Mouse (Mus musculus) CD4-positive, CD25-positive, alpha-beta regulatory T cell, adult 4 months (primary cell): ENCODE measurements around the gene Rsbn1l. TPM values are rescaled to one million over a fixed set of nuclear protein-coding genes. Genes with fewer than 3 reads are reported as not detected.

ENCODE experiments used
- ATAC-seq: one replicate; pipeline ENCODE4 v1.8.0; 2017
- polyA plus RNA-seq, 2 experiments: library from polyadenylated mRNA; unstranded; fragments of 100-300 nt; shearing (Covaris generic); gene quantifications; one replicate each; pipeline ENCODE4 v1.2.1; 2017

The Rsbn1l gene
- polyA plus RNA-seq, 2 experiments from 2014 or later = 32.6 to 42.7 TPM

DNA sequence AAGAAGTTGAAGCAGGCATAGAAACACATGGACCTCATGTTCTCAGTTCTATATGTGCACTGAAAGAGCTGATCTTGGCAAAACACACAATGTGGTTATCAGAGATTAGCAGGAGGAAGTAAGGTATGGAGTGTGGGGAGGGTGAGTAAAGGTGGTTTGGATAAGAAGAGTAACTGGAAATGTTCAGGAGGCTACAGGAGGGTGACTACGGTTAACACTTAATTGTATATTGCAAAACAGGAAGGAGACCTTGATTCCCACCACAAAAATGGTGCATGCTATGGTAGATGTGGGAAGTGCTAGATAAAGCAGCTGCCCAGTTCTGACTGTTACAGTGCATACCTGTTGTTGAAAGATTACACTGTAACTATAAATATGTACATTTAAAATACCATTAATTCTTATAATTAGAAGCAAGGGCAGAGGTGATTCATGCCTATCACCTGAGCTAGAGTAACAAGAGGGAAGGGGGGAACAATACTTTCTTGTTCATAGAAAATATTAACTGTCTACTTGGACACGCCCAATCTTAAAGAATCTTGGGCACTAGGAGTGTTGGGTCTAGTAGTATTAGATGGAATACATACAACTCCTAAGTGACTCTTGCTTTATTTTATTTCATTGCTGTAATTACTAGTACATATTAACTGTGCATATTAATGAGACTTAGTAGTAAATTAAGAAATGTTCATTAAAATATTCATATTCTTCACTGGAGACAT, 58.6 kb downstream of the Rsbn1l start:
- ATAC-seq = no peak

DNA sequence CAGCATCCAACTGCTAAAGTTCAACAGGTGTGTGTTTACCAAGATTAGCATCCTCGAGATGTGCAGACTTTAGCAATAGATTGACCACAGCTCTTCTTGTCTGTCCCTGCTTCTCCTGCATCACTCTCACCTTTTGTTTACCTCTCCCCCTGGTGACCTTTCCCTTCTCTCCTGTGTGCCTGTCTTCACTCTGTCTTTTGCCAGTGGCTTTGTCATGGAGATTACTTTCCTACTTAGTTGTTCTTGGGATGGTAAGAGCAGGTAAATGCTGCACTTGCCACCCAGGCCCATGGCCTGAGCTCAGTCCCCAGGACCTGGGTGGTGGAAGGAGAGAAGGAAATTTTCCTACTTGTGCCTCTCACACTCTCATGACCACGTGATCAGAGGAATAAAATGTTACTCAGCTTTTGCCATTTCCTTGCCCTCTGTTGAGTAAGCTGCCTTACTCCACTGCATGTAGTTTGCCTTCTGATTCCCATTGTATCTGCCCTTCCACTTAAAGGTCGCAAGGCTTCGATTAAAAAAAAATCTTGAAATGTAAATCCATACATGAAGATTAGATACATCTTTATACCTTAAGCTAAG, 72.1 kb downstream of the Rsbn1l start:
- ATAC-seq = no peak

DNA sequence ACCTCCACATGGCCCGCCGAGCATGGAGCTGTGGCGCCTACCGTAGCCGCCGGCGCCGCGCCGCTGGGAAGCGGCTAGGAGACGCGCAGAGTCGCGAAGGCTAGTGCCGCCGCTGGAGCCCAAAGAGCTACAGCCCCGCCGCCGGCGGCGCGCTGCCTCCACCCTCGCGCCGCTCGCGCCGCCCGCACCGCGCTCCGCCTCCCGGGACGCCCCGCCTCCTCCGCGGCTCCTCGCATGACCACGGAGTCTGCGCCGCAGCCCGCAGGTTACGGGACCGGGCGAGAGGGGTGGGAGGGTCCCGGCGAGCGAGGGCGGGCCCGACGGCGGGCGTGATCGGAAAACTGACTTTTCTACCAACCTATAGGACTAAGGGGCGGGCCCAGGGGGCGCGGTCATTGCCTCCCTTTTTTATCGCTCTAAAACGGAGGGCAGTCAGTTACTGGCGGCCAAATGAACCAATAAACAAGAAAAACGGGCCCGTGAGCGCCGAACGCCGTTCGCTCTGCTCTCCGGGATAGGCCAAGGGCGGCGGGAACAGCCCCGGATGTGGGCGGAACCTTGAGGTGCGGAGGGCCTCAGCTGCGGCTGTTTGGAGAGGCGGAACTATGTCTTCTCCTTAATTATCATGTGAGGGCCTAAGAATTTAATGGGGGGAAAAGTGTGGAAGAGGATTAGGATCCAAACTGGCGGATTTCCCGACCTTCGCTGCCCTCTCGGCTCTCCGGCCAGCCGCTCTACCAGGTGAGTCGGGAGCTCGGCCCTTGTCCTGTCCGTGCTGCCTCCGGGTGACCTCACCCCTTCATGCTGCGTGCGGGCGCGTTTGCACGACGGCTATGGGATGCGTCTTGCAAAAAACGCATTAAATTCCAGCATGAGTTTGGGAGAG, 74.0 kb downstream of the Rsbn1l start, which contains the start of the genes Phtf2 and Tmem60:
Gene Phtf2 (minus strand): TSS at position 210 of the 886 bp plus-strand sequence.
Gene Tmem60 (plus strand): TSS at position 277 of the 886 bp plus-strand sequence.
- peak; percentile 88 for ATAC-seq

DNA sequence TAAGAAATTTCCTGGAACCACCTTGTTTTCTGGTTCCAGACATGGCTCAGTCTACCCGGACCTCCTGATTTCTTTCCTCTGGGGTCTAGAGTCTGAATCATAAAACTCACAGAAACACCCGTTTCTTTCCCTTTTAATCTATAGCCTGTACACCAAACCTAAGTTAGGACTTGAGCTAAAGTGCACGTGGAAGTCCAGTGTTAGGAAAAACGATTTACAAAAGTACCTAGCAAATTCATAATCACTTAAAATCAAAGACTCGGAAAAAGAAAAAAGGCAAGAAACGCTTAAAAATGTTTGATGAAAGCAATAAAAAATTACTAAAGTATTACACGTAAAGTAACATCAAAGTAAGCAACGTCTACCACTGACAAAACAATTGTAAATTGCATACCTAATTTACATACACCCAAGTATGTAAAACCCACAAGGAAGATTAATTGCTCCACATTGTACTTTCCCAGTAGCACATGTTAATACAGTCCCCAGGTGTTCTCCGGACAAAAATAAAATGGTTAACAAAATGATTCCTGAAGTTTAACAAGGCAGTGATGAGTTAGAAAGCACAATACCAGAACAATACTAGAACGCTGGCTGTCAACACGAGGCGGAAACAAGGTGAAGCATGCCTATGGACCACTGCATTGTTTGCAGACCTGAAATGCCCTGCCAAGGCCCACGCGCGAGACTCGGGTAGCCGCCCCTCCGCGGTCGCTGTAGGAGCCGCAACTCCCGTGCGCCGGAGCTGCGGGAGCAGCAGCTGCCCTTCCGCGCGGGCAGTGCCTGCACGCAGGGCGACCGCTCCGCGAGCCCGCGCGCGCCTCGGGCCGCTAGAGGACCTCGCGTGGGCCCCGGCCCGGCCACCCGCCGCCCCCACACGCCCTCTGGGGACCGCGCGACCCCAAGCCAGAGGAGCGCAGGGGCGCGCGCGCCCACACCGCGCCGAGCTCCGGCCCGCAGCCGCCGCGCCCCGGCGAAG, 75.1 kb downstream of the Rsbn1l start:
- peak; percentile 0 for ATAC-seq

DNA sequence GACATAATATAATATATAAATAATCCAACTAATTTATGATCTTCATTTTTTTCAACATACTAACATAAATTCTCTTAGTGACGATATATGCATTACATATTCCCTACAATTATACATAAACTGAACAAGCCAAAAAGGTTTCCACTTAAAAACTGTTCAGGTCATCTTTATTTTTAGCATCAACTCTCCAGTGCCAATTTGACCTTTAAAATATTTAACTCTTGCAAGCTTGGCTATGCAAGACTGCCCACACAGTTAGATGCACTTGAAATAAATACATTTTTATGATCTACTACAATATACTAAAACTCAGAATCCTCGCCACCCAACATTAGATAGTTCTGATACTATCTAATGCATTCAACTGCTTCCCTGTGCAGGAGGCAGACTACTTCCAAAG, 75.8 kb downstream of the Rsbn1l start:
- ATAC-seq = no peak

DNA sequence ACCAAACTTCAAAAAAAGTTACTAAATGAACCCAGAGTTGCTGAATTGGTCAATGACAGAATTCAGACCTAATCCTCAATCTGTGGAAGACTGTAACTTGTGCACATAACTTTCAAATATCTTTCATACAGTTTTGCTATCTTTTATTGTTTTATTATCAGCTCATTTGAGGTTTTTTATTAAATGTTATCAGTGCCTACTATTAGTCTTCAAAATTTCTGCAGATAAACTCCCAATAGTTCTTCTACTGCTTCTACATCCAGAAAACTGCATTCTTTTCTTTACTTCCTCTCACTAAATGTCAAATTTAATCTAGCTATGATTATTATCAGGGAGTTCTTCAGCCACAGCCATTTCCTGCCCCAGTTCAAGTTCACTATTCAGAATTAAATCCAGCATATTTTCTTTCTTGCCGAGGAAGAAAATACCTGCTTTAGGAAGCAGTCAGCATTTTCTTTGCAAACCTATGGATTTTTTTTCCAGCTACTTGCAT, 79.2 kb downstream of the Rsbn1l start:
- ATAC-seq = peak; percentile 32

DNA sequence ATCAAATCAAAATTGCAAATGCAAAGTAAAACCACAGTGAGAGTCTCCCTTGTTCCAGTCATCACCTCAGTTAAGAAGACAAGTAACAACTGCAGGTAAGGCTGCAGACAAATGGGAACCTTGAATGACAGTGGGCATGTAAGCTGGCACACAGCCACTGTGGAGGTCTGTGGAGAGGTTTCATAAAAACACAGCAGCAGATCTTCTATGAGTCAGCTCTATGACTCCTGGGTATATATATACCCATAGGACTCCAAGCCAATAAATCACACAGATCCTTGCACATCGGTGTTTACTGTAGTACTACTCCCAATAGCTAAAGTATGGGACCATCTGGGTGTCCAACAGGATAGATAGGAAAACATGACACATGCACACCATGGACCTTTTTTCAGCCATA, 83.1 kb downstream of the Rsbn1l start:
- ATAC-seq = no peak

DNA sequence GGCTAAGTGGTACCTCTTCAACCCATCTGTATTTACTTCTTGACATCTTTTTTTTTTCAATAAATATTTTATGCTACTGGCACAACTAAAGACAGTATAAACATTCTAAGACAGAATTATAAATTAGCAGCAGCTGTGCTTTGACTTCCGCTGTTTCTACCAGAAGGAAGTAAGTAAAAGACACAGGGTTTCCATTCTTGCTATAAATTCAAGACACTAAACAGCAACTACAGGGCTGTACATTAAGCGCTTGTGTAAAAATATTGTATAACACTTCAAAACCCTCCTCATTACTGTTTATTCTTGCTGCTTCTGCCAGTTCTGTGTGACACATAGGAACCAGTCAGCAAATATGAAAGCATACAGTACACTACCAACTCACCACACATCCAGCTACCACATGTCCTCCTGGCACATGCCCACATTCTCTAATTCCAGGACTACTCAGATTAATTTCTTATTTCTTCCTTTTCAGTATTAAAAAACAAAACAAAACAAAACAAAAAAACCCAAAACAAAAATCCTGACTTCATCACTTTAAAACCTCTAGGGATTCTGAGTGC, 90.9 kb downstream of the Rsbn1l start:
- peak; percentile 51 for ATAC-seq

DNA sequence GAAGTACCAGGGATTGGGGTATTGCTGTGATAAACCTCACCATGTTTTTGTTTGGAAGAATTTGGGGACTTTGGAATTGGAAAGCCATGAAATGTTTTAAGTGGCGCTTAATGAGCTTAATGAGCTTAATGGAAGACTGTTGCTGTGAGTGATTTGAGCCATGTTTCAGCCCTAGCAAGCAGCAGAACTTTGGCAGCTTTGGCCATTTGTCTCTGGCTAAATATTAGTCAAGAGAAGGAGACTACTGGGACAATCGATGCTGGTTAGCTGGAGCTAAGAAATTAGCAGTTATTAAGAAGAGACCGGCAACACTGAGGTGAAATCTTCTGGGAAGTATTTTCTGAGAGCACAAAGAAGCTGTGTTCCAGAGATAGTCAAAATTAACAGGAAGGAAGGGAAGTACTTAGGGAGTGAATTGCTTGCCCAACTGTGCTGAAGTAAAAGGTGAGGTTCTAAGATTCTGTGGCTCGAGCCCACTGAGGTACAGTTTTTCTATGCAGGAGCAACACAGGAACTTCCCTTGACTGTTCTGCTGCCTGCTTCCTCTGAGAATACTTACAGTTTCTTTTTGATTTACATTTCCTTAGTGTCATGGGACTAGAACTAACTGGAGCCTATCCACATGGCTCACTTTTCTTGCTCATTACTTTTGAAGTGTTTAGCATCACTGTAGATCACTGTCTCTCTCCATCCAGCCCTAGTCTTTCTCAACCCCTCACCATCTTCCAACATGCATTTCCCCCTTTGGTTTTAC, 91.8 kb downstream of the Rsbn1l start:
- peak; percentile 78 for ATAC-seq

DNA sequence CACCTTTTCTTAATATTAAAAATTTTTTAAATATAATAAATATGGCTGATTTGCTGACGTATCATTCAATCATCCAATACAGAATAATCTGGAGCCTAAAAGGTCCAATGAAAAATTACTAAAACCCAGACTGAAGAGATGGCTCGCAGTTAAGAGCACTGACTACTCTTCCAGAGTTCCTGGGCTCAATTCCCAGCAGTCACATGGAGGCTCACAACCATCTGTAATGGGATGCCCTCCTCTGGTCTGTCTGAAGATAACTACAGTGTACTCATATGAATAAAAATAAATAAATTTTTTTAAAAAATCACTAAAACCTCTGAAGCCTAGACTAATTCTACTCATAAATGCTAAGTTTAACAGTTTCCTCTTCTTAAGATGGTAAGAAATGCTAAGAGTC, 94.3 kb downstream of the Rsbn1l start:
- no peak for ATAC-seq

DNA sequence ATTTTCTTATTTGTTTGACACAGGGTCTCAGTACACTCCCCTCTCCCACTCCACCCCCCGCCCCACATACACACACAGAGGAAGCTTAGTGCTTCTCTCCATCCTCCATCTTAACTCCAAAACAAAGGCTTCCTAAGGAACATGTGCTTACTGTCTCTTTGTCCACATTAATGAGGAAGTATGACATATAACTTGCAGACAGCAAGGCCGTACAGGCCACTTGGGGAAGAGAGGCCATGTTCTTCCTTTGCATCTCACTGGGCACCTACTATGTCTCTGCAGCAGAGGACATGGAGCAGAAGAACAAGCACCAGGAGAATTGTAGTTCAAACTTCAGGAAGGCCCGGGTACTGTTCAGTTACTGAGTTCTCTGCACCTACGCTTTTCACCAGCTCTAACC, 95.6 kb downstream of the Rsbn1l start:
- no peak for ATAC-seq

DNA sequence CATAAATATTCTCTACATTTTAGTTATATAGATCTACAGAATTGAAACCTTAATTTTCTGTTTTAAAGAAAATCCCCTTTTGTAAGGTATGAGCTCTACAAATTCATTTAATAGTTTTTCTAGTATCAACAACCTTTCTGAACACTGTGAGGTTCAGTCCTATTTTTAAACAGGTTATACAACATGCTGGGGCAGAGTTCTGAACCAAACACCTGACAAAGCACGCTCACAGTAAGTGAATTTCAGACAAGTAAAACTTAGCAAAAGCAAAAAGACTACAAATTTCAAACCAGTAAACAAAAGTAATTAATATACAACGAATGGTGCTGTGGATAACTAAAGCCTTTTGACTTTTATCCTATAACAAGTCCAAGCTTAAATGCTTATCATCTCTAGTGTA, 97.8 kb downstream of the Rsbn1l start:
- ATAC-seq = no peak

DNA sequence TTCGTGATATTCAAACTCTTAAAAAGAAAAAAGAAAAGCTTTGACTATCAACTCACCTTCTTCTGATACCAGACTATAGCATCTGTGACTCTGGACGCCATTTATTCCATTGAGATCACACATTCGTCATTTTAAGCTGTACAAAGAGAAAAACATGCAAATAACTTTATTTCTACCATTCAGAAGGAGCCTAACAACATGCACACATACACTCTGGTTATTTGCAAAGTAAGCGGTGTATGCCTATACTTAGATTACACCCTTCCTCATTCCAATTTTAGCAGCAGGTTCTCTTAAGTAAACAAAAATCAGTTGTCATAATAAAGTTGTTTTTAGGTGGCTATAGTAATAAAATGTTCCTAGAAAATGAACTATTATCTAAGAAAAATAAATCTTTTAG, 101.1 kb downstream of the Rsbn1l start:
- ATAC-seq = no peak

DNA sequence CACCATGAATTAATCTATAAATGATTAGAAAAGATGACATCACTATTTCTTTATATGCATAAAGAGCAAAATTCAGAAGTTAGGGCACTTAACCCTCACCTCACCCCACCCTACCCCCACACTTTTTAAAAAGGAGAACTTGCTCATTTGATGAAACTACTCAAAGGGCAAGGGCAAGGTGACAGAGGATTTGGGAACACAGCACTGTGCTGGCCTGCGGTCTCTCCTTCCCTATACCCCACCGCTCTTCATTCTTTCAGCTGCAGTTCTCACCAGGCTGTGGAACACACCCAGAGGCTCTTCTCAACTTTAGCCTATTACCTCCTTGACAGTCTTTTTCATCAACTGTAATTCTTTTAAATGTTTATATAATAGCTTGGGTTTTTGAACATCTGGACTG, 109.2 kb downstream of the Rsbn1l start:
- no peak for ATAC-seq

DNA sequence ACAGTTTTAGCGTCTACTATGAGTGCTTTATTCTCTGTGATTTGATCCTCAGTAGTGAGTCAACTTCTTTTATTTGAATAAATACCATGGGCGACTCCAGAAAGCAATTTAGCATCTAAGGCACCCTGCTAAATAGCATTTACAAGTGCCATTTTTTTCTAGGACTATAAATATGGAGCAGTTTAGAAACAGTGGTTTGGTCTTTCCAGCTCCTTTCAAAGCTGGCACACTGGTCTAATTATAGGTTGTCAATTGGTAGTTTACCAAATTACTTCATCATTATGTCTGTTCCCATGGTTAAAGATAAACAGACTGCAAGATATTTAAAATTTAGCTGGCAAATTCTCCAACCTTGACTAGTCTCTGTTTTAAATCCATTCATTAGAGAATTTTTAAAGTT, 112.4 kb downstream of the Rsbn1l start:
- ATAC-seq = no peak

DNA sequence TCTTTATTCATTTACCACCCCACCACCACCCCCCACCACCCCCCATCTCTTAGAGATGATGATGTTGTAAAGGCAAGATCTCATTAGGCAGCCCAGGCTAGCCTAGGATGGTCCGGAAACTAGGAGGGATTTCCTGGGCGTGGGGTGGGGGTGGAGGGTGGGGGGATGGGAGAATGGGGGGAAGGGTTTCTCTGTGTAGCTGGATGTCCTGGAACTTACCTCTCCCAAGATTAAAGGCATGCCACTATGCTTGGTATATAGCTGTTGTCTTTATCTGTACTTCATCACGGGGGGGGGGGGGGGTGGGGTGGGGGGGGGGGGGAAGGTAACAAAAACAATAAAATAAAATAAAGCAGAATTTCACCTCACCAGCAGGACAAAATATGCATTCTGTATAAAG, 112.8 kb downstream of the Rsbn1l start:
- ATAC-seq = no peak
